Mouse (Mus musculus): ENCODE data around the gene Nrd1. TPM values are rescaled to one million over a fixed set of nuclear protein-coding genes. Genes with fewer than 3 reads are reported as not detected.

Nrd1 gene
- polyA plus RNA-seq (2015; fragmentation: Nextera tagmentation; extraction: Ambion mirVana), result 71.5 and 73.6 TPM in 2 replicates

DNA sequence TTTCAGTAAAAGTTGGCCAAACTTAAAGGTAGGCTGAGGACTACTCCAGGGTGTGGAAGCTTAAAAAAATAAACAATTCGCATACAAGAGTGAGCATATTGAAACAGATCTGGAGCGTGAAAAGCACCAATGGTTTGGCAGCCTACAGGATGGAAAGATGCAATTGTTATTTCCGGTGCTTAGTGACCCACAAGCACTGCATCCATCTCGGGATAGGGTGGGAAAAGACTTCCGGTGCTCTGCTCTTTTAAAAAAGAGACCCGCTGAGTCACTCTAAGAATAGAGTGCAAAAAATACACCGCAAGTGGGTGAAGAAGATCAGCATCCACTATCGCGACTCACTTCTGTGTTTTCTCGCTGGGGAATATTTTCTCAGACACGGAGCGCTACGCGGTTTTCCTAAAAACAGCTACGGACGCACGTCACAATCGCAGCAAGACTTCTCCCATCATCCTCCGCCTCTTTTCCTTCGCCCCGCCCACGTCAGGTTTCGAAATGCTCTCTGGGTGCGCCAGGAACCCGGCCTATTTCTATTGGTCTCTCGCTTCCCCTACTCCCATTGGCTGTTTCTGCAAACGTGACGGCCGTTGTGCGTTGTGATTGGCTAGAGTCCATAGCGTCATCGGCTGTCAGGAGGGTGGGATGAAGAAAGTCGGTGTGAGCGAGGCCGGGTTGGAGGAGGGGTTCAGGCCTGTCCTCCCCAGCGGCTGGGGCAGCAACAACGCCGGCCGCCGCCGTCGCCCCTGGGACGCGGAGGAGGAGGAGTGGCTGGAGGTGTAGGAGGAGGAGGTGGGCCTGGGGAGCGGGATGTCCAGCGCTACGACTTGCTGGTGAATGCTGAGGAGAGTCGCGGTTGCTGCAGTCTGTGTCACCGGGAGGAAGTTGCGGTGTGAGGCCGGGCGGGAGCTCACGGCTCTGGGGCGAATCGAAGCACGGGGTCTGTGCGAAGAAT is at the start of gene Nrd1:
Gene Nrd1, plus strand, starts transcription at position 657 of the 952 bp plus-strand sequence.
- H3K9me3 ChIP-seq, result no peaks in the 10 kb centered on the region
- H3K27me3 ChIP-seq, result no peaks in the 10 kb centered on the region
- H3K4me2 ChIP-seq, result peak within 1 kb of the TSS; percentile 84
- peak within 1 kb of the TSS; percentile 86 for H3K4me3 ChIP-seq
- peak; percentile 99 for ATAC-seq (ENCODE audit: low FRiP score, low read depth)
- H3K4me1 ChIP-seq (replicated peaks), result peaks cover 32% of the 10 kb centered on the region
- WGBS, result under 1% methylated on average over 58 of the region's 58 CpGs
- H3K9ac ChIP-seq, result peak within 1 kb of the TSS; percentile 65
- peak within 1 kb of the TSS; percentile 94 for H3K27ac ChIP-seq (replicated peaks)
- H3K36me3 ChIP-seq, result 0 out of 2 replicates have a peak, but pooled peaks cover 4% of the 10 kb centered on the region

DNA sequence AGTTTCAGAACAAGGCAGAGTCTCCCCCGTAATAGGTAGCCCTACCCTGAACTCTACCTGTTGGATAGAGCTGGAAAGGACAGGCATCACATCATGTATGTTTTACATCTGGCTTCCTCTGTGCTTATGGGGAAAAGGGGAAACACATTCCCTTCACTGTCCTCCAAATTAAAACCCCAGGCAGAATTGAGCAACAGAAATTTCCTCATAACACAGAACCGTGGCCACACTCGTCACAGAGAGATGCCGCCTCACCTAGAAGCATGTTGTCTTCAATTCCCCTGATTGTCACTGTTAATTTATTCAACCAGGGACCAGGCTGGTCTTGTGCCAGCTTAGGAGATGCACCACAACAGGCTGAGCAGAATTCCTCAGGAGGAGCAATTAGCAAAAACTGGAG is 48.8 kb upstream of the Nrd1 start:
- 78% methylated on average over 4 of the region's 4 CpGs for WGBS
- ATAC-seq (ENCODE audit: low FRiP score, low read depth), result no peak
- H3K4me1 ChIP-seq (replicated peaks), result no peaks in the 10 kb centered on the region
- no peaks in the 10 kb centered on the region for H3K9me3 ChIP-seq
- H3K9ac ChIP-seq, result no peak overlapping the region
- H3K36me3 ChIP-seq, result no peaks in the 10 kb centered on the region
- no peak overlapping the region for H3K4me3 ChIP-seq
- H3K27me3 ChIP-seq, result no peaks in the 10 kb centered on the region
- H3K4me2 ChIP-seq, result no peak overlapping the region
- no peak overlapping the region for H3K27ac ChIP-seq (replicated peaks)

DNA sequence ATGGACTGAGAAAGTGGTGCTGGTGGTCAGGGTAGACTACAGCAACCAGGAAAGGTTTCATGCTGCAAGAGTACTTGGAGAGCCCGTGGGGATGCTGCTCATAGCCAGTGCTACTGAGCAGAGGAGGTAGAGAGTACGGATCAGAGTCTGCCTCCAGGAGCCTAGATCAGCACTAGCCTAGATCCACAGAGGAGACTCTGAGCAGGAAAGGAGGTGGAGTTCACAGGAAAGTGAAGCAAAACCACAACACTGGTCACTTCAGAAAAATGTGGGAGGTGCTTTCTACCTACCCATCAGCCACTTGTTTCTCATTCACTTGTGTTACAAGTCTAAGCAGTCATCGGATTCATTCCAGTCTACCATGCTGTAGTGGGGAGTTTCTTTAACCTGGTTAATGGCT is 40.8 kb upstream of the Nrd1 start:
- Histone ChIP-seq H3K4me3 (no peak overlapping the region), H3K9me3 (no peaks in the 10 kb centered on the region), H3K27ac (replicated peaks) (no peak overlapping the region), H3K9ac (no peak overlapping the region), H3K4me1 (replicated peaks) (no peaks in the 10 kb centered on the region), H3K27me3 (no peaks in the 10 kb centered on the region), H3K4me2 (no peak overlapping the region), H3K36me3 (no peaks in the 10 kb centered on the region)
- 85% methylated on average over 3 of the region's 3 CpGs for WGBS
- no peak for ATAC-seq (ENCODE audit: low FRiP score, low read depth)

DNA sequence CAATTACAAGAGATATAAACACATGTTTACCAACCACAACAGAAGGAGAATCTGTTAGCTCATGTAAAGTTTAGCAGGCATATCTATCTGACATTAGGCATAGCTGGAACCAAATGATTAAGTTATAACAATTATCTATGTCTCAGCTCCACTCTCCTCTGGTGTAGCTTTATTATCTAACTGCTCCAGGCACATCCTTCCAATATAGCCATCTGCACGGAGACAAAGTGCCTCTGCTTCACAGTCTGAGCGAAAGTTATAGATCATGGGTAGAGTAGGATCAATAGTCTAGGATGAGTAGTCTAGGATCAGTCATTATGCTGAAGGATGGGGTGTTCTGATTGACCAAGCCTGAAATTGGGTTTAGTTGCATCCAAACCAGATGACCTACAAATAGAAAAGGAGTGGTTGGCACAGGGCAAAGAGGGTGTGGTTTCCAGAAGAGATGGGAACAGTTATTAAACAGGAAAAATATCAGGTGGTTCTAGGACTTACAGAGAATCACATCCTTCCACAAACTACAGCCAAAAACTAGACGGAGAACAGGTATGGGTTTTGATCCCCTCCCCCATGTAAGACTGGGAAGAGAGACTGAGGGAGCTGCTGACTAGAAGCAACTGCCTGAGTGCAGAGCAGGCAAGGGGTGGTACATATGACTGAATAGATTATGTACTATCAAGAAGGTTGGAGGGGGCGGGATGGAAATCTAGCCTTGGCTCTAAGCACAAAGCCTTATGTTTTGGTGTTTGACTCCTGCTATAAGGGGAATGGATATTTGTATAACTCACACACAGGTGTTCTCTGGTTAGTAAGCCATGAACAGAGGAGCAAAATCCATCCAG is 39.6 kb upstream of the Nrd1 start:
- Histone ChIP-seq H3K27ac (replicated peaks) (no peak overlapping the region), H3K9me3 (no peaks in the 10 kb centered on the region), H3K4me1 (replicated peaks) (no peaks in the 10 kb centered on the region), H3K36me3 (no peaks in the 10 kb centered on the region), H3K4me2 (no peak overlapping the region), H3K4me3 (no peak overlapping the region), H3K27me3 (no peaks in the 10 kb centered on the region), H3K9ac (no peak overlapping the region)
- 78% methylated on average over 4 of the region's 4 CpGs for WGBS
- no peak for ATAC-seq (ENCODE audit: low FRiP score, low read depth)

DNA sequence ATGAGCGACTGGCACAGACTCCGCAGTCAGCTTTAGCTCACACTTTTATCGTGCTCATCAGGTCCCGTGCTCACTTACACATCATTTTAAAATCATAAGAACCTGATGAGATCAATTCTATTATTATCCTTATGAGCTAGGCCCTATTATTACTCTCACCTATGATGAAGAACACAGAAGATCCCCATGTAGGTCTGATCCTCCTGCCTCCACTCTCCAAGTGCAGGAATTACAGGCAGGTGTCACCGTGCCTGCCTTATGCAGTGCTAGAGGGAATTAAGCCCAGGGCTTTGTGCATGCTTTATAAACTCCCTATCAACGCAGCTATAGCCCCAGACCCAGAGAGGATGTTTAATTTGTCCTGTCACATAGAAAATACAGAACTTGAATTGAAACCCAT is 37.4 kb upstream of the Nrd1 start:
- Histone ChIP-seq H3K27ac (replicated peaks) (0 out of 2 replicates have a peak overlapping the region, but pooled peaks have one; percentile 11), H3K4me3 (no peak overlapping the region), H3K9ac (no peak overlapping the region), H3K4me1 (replicated peaks) (no peaks in the 10 kb centered on the region), H3K36me3 (no peaks in the 10 kb centered on the region), H3K9me3 (no peaks in the 10 kb centered on the region), H3K4me2 (no peak overlapping the region), H3K27me3 (no peaks in the 10 kb centered on the region)
- ATAC-seq (ENCODE audit: low FRiP score, low read depth), result no peak; the same call in 1 of the 2 replicates
- WGBS, result 72% methylated on average over 6 of the region's 6 CpGs

DNA sequence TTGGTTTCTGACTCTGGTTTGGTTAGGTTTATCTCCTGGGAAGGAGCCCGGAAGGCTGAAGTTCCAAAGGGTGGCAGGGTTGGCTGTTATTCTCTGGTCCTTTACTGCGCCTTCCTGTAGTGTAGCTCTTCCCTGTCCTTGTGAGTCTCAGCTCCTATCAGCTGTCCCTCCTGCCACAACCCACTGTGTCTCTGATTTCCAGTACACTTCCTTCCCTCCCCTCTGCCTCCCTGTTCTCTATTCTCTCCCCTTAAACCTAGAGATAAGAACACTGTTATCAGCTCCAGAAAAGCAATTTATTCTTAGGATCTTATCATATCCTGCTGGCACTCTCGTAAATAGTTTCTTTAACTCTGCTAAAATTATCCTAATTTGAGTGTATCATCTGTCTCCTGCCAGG is 30.9 kb upstream of the Nrd1 start:
- Histone ChIP-seq H3K4me2 (no peak overlapping the region), H3K36me3 (no peaks in the 10 kb centered on the region), H3K9ac (no peak overlapping the region), H3K4me1 (replicated peaks) (no peaks in the 10 kb centered on the region), H3K27me3 (no peaks in the 10 kb centered on the region), H3K4me3 (no peak overlapping the region), H3K9me3 (no peaks in the 10 kb centered on the region), H3K27ac (replicated peaks) (no peak overlapping the region)
- no peak for ATAC-seq (ENCODE audit: low FRiP score, low read depth)
- 85% methylated on average over 3 of the region's 3 CpGs for WGBS

DNA sequence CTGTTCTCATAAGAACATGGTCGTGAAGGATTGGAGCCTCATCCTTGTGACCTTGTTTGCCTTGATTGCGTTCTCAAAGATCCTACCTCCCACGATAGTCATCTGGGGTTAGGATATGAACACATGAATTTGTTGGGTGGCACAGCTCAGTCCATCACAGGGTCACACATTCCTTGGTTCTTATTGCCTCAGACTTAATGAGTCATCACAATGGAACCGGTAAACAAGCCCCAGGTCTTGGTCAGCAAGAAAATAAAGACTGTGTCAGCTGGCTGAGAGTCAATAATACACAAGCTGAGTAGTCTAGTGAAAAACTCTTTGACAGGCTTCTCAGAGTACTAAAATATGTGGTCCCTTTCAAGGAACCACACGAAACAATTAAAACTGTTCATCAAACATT is 29.4 kb upstream of the Nrd1 start:
- no peaks in the 10 kb centered on the region for H3K27me3 ChIP-seq
- no peak overlapping the region for H3K27ac ChIP-seq (replicated peaks)
- WGBS, result 79% methylated on average over 5 of the region's 5 CpGs
- no peak overlapping the region for H3K4me3 ChIP-seq
- no peaks in the 10 kb centered on the region for H3K36me3 ChIP-seq
- no peak for ATAC-seq (ENCODE audit: low FRiP score, low read depth)
- no peaks in the 10 kb centered on the region for H3K9me3 ChIP-seq
- no peak overlapping the region for H3K4me2 ChIP-seq
- H3K9ac ChIP-seq, result no peak overlapping the region
- H3K4me1 ChIP-seq (replicated peaks), result no peaks in the 10 kb centered on the region

DNA sequence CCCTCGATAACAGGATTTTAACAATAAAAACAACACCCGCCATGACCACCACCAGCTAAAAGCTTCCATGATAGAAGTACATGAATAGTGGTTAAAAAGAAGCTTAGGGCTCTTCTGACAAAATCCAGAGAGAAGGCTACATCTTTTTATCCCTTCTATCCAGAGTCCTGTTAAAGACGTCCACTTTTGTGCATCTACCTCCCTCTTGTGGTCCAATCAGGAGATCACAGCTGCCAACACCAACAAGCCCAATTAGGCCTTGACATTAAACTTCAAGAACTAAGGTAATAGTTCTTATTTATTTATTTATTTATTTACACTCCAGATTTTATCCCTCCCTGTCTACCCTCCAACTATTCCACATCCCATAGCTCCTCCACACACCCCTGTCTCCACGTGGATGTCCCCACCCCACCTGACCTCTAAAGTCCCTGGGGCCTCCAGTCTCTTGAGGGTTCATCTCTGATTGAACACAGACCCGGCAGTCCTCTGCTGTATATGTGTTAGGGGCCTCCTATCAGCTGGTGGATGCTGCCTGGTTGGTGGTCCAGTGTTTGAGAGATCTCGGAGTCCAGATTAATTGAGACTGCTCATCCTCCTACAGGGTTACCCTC is 23.9 kb upstream of the Nrd1 start:
- no peak overlapping the region for H3K9ac ChIP-seq
- H3K4me2 ChIP-seq, result no peak overlapping the region
- H3K9me3 ChIP-seq, result no peaks in the 10 kb centered on the region
- H3K36me3 ChIP-seq, result no peaks in the 10 kb centered on the region
- no peak overlapping the region for H3K4me3 ChIP-seq
- peak; percentile 65 for ATAC-seq (ENCODE audit: low FRiP score, low read depth)
- WGBS, result 48% methylated on average over 6 of the region's 6 CpGs
- H3K27me3 ChIP-seq, result no peaks in the 10 kb centered on the region
- no peaks in the 10 kb centered on the region for H3K4me1 ChIP-seq (replicated peaks)
- H3K27ac ChIP-seq (replicated peaks), result no peak overlapping the region

GRCm38 (mm10) chr4:108986833-108987472 is 13.5 kb upstream of the Nrd1 start:
- H3K36me3 ChIP-seq, result no peaks in the 10 kb centered on the region
- ATAC-seq (ENCODE audit: low FRiP score, low read depth), result no peak
- 93% methylated on average over 1 of the region's 1 CpGs for WGBS

DNA sequence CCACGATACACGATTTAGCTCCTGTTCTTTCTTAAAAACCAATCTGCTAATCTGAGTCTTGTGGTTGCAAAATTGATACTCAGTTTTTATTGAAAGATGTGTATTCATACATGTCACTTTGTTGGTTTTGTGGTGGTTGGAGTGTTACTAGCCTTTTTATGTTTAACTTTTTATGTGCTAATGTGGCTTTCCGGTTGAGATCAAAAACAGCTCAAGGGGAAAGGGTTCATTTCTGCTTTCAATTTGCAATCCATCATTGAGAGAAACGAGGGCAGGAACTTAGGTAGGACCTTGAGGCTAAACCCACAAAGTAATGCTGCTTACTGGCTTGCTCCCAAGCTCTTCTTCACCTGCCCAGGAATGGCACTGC is 13.0 kb upstream of the Nrd1 start:
- 82% methylated on average over 4 of the region's 4 CpGs for WGBS
- no peak overlapping the region for H3K27ac ChIP-seq (replicated peaks)

More at GRCm38 (mm10) chr4:108986833-108987472, 13.5 kb upstream of the Nrd1 start:
- H3K4me2 ChIP-seq, result no peak overlapping the region
- H3K9me3 ChIP-seq, result no peaks in the 10 kb centered on the region
- no peak overlapping the region for H3K4me3 ChIP-seq
- no peaks in the 10 kb centered on the region for H3K4me1 ChIP-seq (replicated peaks)
- H3K27ac ChIP-seq (replicated peaks), result no peak overlapping the region
- no peaks in the 10 kb centered on the region for H3K27me3 ChIP-seq
- no peak overlapping the region for H3K9ac ChIP-seq

GRCm38 (mm10) chr4:108989430-108989829 is 11.0 kb upstream of the Nrd1 start:
- 74% methylated on average over 2 of the region's 2 CpGs for WGBS
- no peak overlapping the region for H3K4me2 ChIP-seq
- no peaks in the 10 kb centered on the region for H3K27me3 ChIP-seq
- H3K36me3 ChIP-seq, result no peaks in the 10 kb centered on the region
- H3K4me1 ChIP-seq (replicated peaks), result no peaks in the 10 kb centered on the region
- H3K9me3 ChIP-seq, result no peaks in the 10 kb centered on the region
- H3K4me3 ChIP-seq, result no peak overlapping the region
- H3K27ac ChIP-seq (replicated peaks), result no peak overlapping the region
- ATAC-seq (ENCODE audit: low FRiP score, low read depth), result no peak
- H3K9ac ChIP-seq, result no peak overlapping the region

More for the DNA sequence above, 13.0 kb upstream of the Nrd1 start:
- Histone ChIP-seq H3K36me3 (no peaks in the 10 kb centered on the region), H3K4me3 (no peak overlapping the region), H3K4me1 (replicated peaks) (no peaks in the 10 kb centered on the region), H3K4me2 (no peak overlapping the region), H3K9me3 (no peaks in the 10 kb centered on the region), H3K9ac (no peak overlapping the region), H3K27me3 (no peaks in the 10 kb centered on the region)
- ATAC-seq (ENCODE audit: low FRiP score, low read depth), result no peak

All from hindbrain, embryonic 15.5 days (tissue).